In the genomic region with DNA sequence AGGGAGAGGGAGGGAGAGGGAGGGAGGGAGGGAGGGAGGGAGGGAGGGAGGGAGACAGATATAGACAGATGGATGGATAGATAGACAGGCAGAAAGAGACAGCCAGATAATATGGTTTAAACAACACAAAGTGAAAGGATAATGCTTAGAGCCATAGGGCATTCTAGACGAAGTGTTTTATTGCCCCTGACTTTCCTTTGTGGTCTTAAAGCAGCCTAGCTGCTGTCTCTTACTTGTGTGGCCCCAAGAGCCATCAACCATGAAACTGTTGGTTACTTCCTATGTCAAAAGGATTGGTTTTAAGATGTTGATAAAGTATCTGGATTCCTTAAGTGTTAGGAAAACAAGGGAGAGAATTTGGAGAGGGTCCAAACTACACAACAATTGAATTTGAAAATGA, we compare ENCODE assay signal across 20 mouse cellular contexts. TPM values are rescaled to one million over a fixed set of nuclear protein-coding genes. Genes with fewer than 3 reads are reported as not detected.
DNase-seq lines count a peak whose midpoint lies in the region; ATAC-seq and TF ChIP-seq lines count a peak whose summit lies in the region.
"Had no signal": no experiment of that assay in that cellular context is flagged by ENCODE, and none has a peak within 500 bp of the region (broad histone marks: within the 10 kb centered on the region; RNA-seq: fewer than 3 reads in every experiment).

No protein-coding gene starts in this region.

- H3K36me3 ChIP-seq in forebrain, embryonic 13.5 days (ENCODE audit: poor library complexity, severe bottlenecking) = no peaks in the 10 kb centered on the region
- H3K36me3 ChIP-seq in forebrain, embryonic 11.5 days (ENCODE audit: control insufficient read depth, insufficient read depth, low read length) = no peaks in the 10 kb centered on the region
- no peaks in the 10 kb centered on the region for H3K36me3 ChIP-seq in kidney, embryonic 14.5 days (ENCODE audit: control insufficient read depth, insufficient read depth, low read length)
- H3K36me3 ChIP-seq: embryonic facial prominence, embryonic 12.5 days; forebrain, embryonic 12.5 days; heart, embryonic 15.5 days; hindbrain, embryonic 10.5 days had no signal

- H3K27me3 ChIP-seq in forebrain, embryonic 13.5 days = no peaks in the 10 kb centered on the region
- H3K27me3 ChIP-seq in forebrain, embryonic 11.5 days (ENCODE audit: control insufficient read depth, insufficient read depth, low read length) = no peaks in the 10 kb centered on the region
- H3K27me3 ChIP-seq in kidney, embryonic 14.5 days (ENCODE audit: control insufficient read depth, insufficient read depth, low read length) = no peaks in the 10 kb centered on the region
- H3K27me3 ChIP-seq: embryonic facial prominence, embryonic 12.5 days; heart, embryonic 15.5 days had no signal

- peak overlapping the region; percentile 52; the same call in 1 of the 2 replicates for H3K27ac ChIP-seq in forebrain, embryonic 13.5 days
- H3K27ac ChIP-seq in forebrain, embryonic 11.5 days (ENCODE audit: low read depth, low read length) = no peak overlapping the region
- H3K27ac ChIP-seq in kidney, embryonic 14.5 days (ENCODE audit: low read depth, low read length) = no peak overlapping the region
- H3K27ac ChIP-seq in layer of hippocampus, adult 2 months = peak overlapping the region; percentile 79
- H3K27ac ChIP-seq: embryonic facial prominence, embryonic 12.5 days; forebrain, embryonic 12.5 days; heart, adult 2 months; hindbrain, embryonic 10.5 days had no signal

- H3K9me3 ChIP-seq in forebrain, embryonic 13.5 days (replicated peaks) = no peaks in the 10 kb centered on the region
- no peaks in the 10 kb centered on the region for H3K9me3 ChIP-seq in forebrain, embryonic 11.5 days (ENCODE audit: control insufficient read depth, low read length)
- no peaks in the 10 kb centered on the region for H3K9me3 ChIP-seq in kidney, embryonic 14.5 days (ENCODE audit: control insufficient read depth, low read length)
- H3K9me3 ChIP-seq: embryonic facial prominence, embryonic 12.5 days; forebrain, embryonic 12.5 days; heart, embryonic 15.5 days; hindbrain, embryonic 10.5 days had no signal

- no peak for ATAC-seq in forebrain, embryonic 13.5 days
- no peak for ATAC-seq in forebrain, embryonic 11.5 days (replicated peaks; ENCODE audit: low FRiP score)
- ATAC-seq in kidney, embryonic 14.5 days (ENCODE audit: low FRiP score, low TSS enrichment) = peak; percentile 68
- ATAC-seq: activated CD4-positive, CD25-positive, alpha-beta regulatory T cell, adult 4 months; hindbrain, embryonic 16.5 days had no signal

- WGBS in forebrain, embryonic 13.5 days = 7% methylated on average over 1 of the region's 1 CpGs
- 45% methylated on average over 1 of the region's 1 CpGs for WGBS in forebrain, embryonic 11.5 days
- 0% methylated on average over 1 of the region's 1 CpGs for WGBS in kidney, embryonic 14.5 days

- H3K4me1 ChIP-seq in forebrain, embryonic 13.5 days = peaks cover 74% of the 10 kb centered on the region
- peaks cover 6% of the 10 kb centered on the region; the same call in 1 of the 2 replicates for H3K4me1 ChIP-seq in forebrain, embryonic 11.5 days (replicated peaks; ENCODE audit: control insufficient read depth, insufficient read depth, low read length)
- H3K4me1 ChIP-seq in kidney, embryonic 14.5 days (ENCODE audit: control insufficient read depth, insufficient read depth, low read length) = peaks cover 13% of the 10 kb centered on the region
- H3K4me1 ChIP-seq: embryonic facial prominence, embryonic 12.5 days had no signal

- TF ChIP-seq CTCF in layer of hippocampus, adult 2 months (conservative IDR thresholded peaks at IDR 0.05) = no peak

- H3K9ac ChIP-seq in forebrain, embryonic 13.5 days = no peak overlapping the region
- H3K9ac ChIP-seq in forebrain, embryonic 11.5 days (ENCODE audit: low read length) = no peak overlapping the region
- no peak overlapping the region for H3K9ac ChIP-seq in kidney, embryonic 14.5 days (ENCODE audit: low read depth, low read length)
- H3K9ac ChIP-seq: embryonic facial prominence, embryonic 12.5 days; forebrain, embryonic 12.5 days; heart, embryonic 15.5 days had no signal

- no peak overlapping the region for H3K4me2 ChIP-seq in forebrain, embryonic 13.5 days
- H3K4me2 ChIP-seq in forebrain, embryonic 11.5 days (ENCODE audit: low read depth, low read length, severe bottlenecking) = no peak overlapping the region
- H3K4me2 ChIP-seq in kidney, embryonic 14.5 days (replicated peaks; ENCODE audit: low read depth, low read length) = no peak overlapping the region
- H3K4me2 ChIP-seq: embryonic facial prominence, embryonic 12.5 days; forebrain, embryonic 12.5 days; heart, embryonic 11.5 days; heart, embryonic 15.5 days had no signal

- no peak for DNase-seq in forebrain, embryonic 11.5 days (ENCODE audit: low spot score)
- no peak for DNase-seq in kidney, postnatal 25 days
- no peak for DNase-seq in layer of hippocampus, adult 2 months (ENCODE audit: low spot score in 2 of 2)
- DNase-seq in layer of hippocampus, adult 9-10 months (ENCODE audit: low spot score) = no peak
- DNase-seq in A20 (ENCODE audit: low read depth, low spot score) = peak; percentile 6
- DNase-seq: adrenal gland, postnatal 14 days; cerebellum, adult 11-12 months; cerebellum, adult 9-10 months; cerebellum, postnatal 25 days; gastrocnemius, postnatal 14 days; heart, adult 2 months had no signal

- H3K4me3 ChIP-seq in forebrain, embryonic 13.5 days = no peak overlapping the region
- no peak overlapping the region for H3K4me3 ChIP-seq in forebrain, embryonic 11.5 days (ENCODE audit: low read depth, low read length)
- H3K4me3 ChIP-seq in kidney, embryonic 14.5 days (ENCODE audit: low read length) = no peak overlapping the region
- H3K4me3 ChIP-seq in layer of hippocampus, adult 2 months = no peak overlapping the region
- H3K4me3 ChIP-seq: embryonic facial prominence, embryonic 12.5 days; forebrain, embryonic 12.5 days; heart, adult 2 months; heart, embryonic 15.5 days; hindbrain, embryonic 10.5 days had no signal

RNA-seq across cellular contexts. Expression of gene Cap2, which starts 45.6 kb away (rescaled TPM):
- 10.8 and 11.8 TPM in 2 replicates for polyA plus RNA-seq in forebrain, embryonic 13.5 days (2015; fragmentation: Nextera tagmentation; extraction: Ambion mirVana)
- 6.4 and 8.3 TPM in 2 replicates for polyA plus RNA-seq in forebrain, embryonic 11.5 days (2014; fragmentation: Nextera tagmentation; extraction: Ambion mirVana)
- 8.7 and 8.9 TPM in 2 replicates for polyA plus RNA-seq in kidney, embryonic 14.5 days (2014; fragmentation: Nextera tagmentation; extraction: Ambion mirVana)
- 100 to 1,000 TPM; 216 to 220 TPM for total RNA-seq in layer of hippocampus, adult 2 months (2021)

Comparison
In these comparisons a context has a peak if more than half of its experiments do, and no peak if none do; other contexts are left out.
1. H3K27ac ChIP-seq: peak in forebrain, embryonic 13.5 days (single experiment) and layer of hippocampus, adult 2 months (single experiment); none in forebrain, embryonic 11.5 days (single experiment) and kidney, embryonic 14.5 days (single experiment).